Mouse (Mus musculus) brain, embryonic 14.5 days (tissue): ENCODE results near the gene Mrps2. TPM values are rescaled to one million over a fixed set of nuclear protein-coding genes. Genes with fewer than 3 reads are reported as not detected.
A peak's percentile ranks its signal among the peaks of the same experiment; 100 is the strongest.
"Not testable (repeated sequence)": the region's sequence is repeated elsewhere in the genome, so short reads cannot be mapped to it uniquely, and the experiment has no call there.

Experiments
- DNase-seq: peaks from one replicate; pipeline ENCODE4 v3.0.0-alpha.2; 2011; ENCODE audit warnings: low read depth
- CTCF ChIP-seq: fragments of 200-500 bp; IDR thresholded peaks from 2 replicates; pipeline ENCODE4 v1.5.1; 2012; ENCODE audit warnings: inconsistent platforms, mild to moderate bottlenecking, moderate library complexity, borderline replicate concordance; ENCODE audit not compliant: insufficient read depth, insufficient read length; ENCODE audit errors: extremely low read depth
- POLR2A ChIP-seq: fragments of 200-500 bp; IDR thresholded peaks from 2 replicates; pipeline ENCODE4 v1.6.1; 2012; ENCODE audit warnings: mild to moderate bottlenecking, inconsistent platforms, borderline replicate concordance; ENCODE audit not compliant: poor library complexity, insufficient read depth, insufficient read length, severe bottlenecking; ENCODE audit errors: extremely low read depth
- polyA plus RNA-seq: library from polyadenylated mRNA; depleted of rRNA; stranded (reverse); fragments of >200 nt; gene quantifications from 2 replicates; pipeline ENCODE4 v1.2.3, GENCODE M21; 2012; rRNA removed

Gene Mrps2
- polyA plus RNA-seq, 1 experiment, result 50.3 TPM

DNA sequence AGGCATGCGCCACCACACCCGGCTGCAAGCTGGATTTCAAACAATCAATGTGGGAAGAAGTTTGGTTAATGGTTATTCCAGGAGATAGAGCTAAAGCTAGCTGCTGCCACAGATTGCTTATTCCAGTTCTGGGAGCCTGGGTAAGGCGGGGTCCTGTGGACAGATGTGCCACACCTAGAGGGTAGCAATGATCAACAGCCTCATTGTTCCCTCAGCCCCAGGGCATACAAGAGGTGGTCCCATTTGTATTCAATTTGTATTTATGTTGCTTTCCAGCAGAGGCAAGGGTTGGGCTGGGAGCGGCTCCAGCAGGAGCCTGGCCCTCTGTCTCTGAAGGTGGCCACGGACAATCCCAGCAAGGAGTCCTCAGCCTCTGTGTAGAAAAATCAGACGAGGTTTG lies 38.4 kb downstream of the Mrps2 start:
- DNase-seq, result no peak
- TF ChIP-seq POLR2A, result no peak
- no peak for TF ChIP-seq CTCF

DNA sequence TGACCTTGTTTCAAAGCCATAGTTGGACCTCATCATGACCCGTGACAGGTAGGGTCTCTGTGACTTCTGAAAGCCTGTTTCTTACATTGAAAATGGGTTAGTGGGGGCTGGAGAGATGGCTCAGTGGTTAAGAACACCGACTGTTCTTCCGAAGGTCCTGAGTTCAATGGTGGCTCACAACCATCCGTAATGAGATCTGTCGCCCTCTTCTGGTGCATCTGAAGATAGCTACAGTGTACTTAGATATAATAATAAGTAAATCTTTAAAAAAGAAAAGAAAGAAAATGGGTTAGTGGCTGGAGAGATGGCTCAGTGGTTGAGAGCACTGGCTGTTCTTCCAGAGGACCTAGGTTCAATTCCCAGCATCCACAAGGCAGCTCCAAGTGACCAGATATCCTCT lies 43.7 kb downstream of the Mrps2 start:
- not testable (repeated sequence) for DNase-seq

DNA sequence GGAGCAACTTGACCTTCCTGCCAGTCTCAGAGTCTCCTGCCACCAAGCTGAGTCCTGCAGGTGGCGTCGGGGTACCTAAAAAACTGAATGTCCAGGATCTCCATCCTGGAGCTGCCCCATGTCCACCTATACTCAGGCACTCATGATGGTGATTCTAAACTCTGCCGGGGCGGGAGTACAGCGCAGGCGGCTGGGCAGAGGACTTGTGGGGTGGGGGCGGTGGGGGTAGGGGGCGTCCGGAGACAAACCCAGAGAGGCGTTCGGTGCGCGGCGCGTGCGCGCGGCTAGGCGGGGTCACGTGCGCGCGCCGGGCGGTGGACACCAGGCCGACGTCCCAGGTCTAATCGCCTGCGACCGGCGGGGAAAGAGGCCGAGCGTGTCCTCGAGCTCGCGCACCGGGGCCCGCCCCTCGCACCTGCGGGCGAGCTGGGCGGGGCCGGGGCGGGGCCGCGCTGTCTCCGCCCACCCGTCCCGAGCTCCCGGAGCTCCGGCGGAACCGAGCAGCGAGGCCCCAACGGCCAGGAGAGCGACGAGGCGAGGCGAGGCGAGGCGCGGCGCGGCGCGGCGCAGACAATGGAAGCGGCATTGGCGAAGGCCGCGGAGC lies 45.0 kb downstream of the Mrps2 start, which contains the start of gene Ralgds:
Gene Ralgds (plus strand): TSS at position 328 of the 604 bp plus-strand sequence.
- DNase-seq, result peak; percentile 74
- peak; percentile 56 for TF ChIP-seq POLR2A
- 0 out of 2 replicates have a peak, but pooled peaks have one; percentile 24 for TF ChIP-seq CTCF

- no peak for TF ChIP-seq POLR2A
- TF ChIP-seq CTCF, result no peak
- peak; percentile 51 for DNase-seq
These were observed 45.8 kb downstream of the Mrps2 start for GRCm38 (mm10) chr2:28513431-28514370.

GRCm38 (mm10) chr2:28514489-28514888 lies 46.6 kb downstream of the Mrps2 start:
- TF ChIP-seq CTCF (peak; percentile 91), POLR2A (no peak)
- peak; percentile 89 for DNase-seq

DNA sequence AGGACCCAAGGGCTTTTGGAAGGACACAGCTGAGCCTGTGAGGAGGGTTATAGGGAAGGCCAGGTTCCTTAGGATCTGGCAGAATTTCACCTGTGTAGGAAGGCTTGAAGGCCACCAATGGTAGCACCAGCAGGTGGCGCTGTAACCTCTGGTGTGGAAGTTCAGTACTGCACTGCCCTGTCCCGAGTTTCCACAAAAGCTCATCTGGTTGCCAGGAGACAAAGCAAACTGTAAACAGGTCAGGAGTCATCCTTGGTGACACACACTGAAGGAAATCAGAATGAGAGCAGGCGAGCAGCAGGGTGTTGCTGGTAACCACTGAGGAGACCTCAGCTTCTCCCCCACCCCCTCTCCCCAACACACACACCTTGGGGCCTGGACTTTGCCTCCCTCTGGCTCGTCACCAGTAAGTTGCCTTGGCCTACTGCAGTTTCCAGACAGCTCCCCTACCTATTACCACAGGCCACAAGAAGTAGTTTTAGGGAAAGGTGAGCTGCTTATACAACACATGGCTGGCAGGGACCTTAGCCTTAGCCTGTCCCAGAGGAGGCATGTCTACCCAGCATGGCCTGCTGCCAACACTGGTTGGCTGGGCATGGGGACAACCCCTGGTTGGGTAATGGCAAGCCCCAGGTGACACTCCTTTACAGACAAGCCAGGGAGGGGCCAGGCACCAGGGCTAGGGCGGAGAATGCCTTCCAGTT lies 49.5 kb downstream of the Mrps2 start:
- TF ChIP-seq CTCF, result peak; percentile 67; the same call in 1 of the 2 replicates
- no peak for TF ChIP-seq POLR2A
- DNase-seq, result peak; percentile 77

DNA sequence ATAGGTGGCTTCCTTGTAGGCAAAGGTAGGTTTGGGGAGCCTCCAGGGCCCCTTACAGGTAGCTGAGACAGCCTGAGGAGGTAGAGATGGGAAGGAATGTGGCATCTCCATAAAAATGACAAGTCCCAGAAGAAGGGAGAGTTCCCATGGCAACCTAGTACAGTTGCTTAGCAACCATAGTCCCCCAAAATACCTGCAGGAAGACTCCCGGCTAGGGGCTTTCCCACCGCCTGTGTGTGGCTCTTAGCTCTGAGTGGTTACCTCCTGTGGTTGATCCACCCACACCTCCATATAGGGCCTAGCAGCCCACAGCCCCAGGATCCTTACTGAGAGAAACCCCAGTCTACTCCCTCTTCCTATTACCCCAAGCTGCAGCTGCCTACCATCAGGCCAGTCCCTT lies 50.4 kb downstream of the Mrps2 start:
- DNase-seq, result peak; percentile 75
- no peak for TF ChIP-seq POLR2A
- no peak for TF ChIP-seq CTCF

DNA sequence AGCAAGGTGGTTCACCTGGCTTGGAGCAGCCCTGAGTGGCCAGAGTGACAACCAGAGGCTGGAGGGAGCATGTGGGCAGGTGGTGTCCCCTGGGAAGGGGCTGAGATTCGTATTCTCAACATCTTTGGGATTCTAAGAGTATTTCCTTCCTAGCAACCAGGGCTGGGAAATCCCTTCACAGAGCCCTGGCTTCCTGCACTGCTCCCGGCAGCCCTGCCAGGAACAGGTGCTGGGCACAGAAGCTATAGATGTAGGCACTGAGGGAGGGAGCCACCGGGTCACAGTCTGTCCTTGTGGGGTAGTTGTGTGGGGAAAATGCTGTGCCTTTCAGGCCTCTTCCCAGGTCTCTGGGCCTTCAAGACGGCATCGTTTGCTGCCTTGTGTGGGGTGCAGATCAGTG lies 52.7 kb downstream of the Mrps2 start:
- TF ChIP-seq POLR2A, result no peak
- no peak for TF ChIP-seq CTCF
- DNase-seq, result no peak

Other genes with a start within 250 kb of the Mrps2 start
- 18.9 and 28.3 TPM in 2 replicates for gene Ppp1r26, start 21.3 kb upstream of the Mrps2 start, polyA plus RNA-seq
- 1.3 and 2.1 TPM in 2 replicates for gene 1700007K13Rik, start 1.7 kb upstream of the Mrps2 start, polyA plus RNA-seq
- gene Gbgt1, start 28.8 kb downstream of the Mrps2 start, polyA plus RNA-seq, result 0.91 and 1.8 TPM in 2 replicates
- 0.37 TPM in 1 of 2 replicates, not detected in the other for gene Gm10134, start 38.0 kb downstream of the Mrps2 start, polyA plus RNA-seq
- gene Ralgds, start 45.1 kb downstream of the Mrps2 start, polyA plus RNA-seq, result 179 and 191 TPM in 2 replicates
- 0.10 and 0.14 TPM in 2 replicates for gene Cel, start 95.3 kb downstream of the Mrps2 start, polyA plus RNA-seq
- gene Gtf3c5, start 115.7 kb downstream of the Mrps2 start, polyA plus RNA-seq, result 45.9 and 51.4 TPM in 2 replicates
- gene Gfi1b, start 153.9 kb downstream of the Mrps2 start, polyA plus RNA-seq, result 0.09 and 0.33 TPM in 2 replicates
- 35.8 and 40.6 TPM in 2 replicates for gene Tsc1, start 173.2 kb downstream of the Mrps2 start, polyA plus RNA-seq
- 1.5 and 2.4 TPM in 2 replicates for gene Spaca9, start 231.7 kb downstream of the Mrps2 start, polyA plus RNA-seq
- gene Ak8, start 232.1 kb downstream of the Mrps2 start, polyA plus RNA-seq, result 1.3 and 1.5 TPM in 2 replicates